Mouse (Mus musculus) limb, embryonic 11.5 days (tissue): Measurements from ENCODE around the gene Pfkfb2. TPM values are rescaled to one million over a fixed set of nuclear protein-coding genes. Genes with fewer than 3 reads are reported as not detected.

ENCODE experiments used
- ATAC-seq: fragments of 200-750 bp; cut with Nextera tagmentation; 2 replicates; pipeline ENCODE4 v1.8.0; 2017; ENCODE audit warnings: low read depth; ENCODE audit not compliant: insufficient number of reproducible peaks, low FRiP score, low TSS enrichment
- DNase-seq: peaks from one replicate; pipeline ENCODE4 v3.0.0-alpha.2; 2015; ENCODE audit warnings: low spot score
- H3K27ac ChIP-seq: fragments of 300-500 bp; sonication (generic); replicated peaks from 2 replicates; pipeline ENCODE4 v1.5.1; 2014; ENCODE audit warnings: low read depth, mild to moderate bottlenecking, low read length
- H3K27me3 ChIP-seq: fragments of 300-500 bp; sonication (generic); 2 replicates; pipeline ENCODE4 v1.6.1; 2014; ENCODE audit warnings: mild to moderate bottlenecking, low read length, mixed read lengths; ENCODE audit not compliant: control insufficient read depth, insufficient read depth
- H3K36me3 ChIP-seq: fragments of 300-500 bp; sonication (generic); 2 replicates; pipeline ENCODE4 v1.6.1; 2014; ENCODE audit warnings: mild to moderate bottlenecking, low read length, moderate library complexity, mixed read lengths; ENCODE audit not compliant: control insufficient read depth, insufficient read depth
- H3K4me1 ChIP-seq: fragments of 300-500 bp; sonication (generic); 2 replicates; pipeline ENCODE4 v1.6.1; 2014; ENCODE audit warnings: low read length, mixed read lengths; ENCODE audit not compliant: control insufficient read depth, insufficient read depth
- H3K4me2 ChIP-seq: fragments of 300-500 bp; sonication (generic); 2 replicates; pipeline ENCODE4 v1.6.1; 2014; ENCODE audit warnings: low read depth, mild to moderate bottlenecking, moderate library complexity; ENCODE audit not compliant: severe bottlenecking
- H3K4me3 ChIP-seq: fragments of 300-500 bp; sonication (generic); 2 replicates; pipeline ENCODE4 v1.5.1; 2014; ENCODE audit warnings: low read depth, low read length
- H3K9ac ChIP-seq: fragments of 300-500 bp; sonication (generic); 2 replicates; pipeline ENCODE4 v1.6.1; 2014; ENCODE audit warnings: mild to moderate bottlenecking, low read length
- H3K9me3 ChIP-seq: fragments of 300-500 bp; sonication (generic); 2 replicates; pipeline ENCODE4 v1.6.1; 2016; ENCODE audit warnings: low read length; ENCODE audit not compliant: control insufficient read depth
- WGBS: fragments of 180-500 bp; shearing (Covaris S2); extraction: QIAGEN DNeasy Blood & Tissue Kit; methylation state at CpG from one replicate; pipeline ENCODE4 v1.1.7; 2014; 5-methylcytosine and 5-hydroxymethylcytosine counted together
- polyA plus RNA-seq: library from polyadenylated mRNA; unstranded; fragments of >200 nt; fragmentation: Nextera tagmentation; extraction: Ambion mirVana; gene quantifications from 2 replicates; pipeline ENCODE4 v1.2.1, GENCODE M21; 2014

Pfkfb2 gene
- 4.5 and 5.8 TPM in 2 replicates for polyA plus RNA-seq

GRCm38 (mm10) chr1:130729153-130729552 is at the start of gene Pfkfb2:
Gene Pfkfb2, minus strand, starts transcription at chr1:130729253.
- H3K9ac ChIP-seq: no peak within 1 kb of the TSS
- ATAC-seq (no peak), DNase-seq (no peak)
- no peak within 1 kb of the TSS for H3K4me2 ChIP-seq
- no peaks in the 10 kb centered on the region for H3K27me3 ChIP-seq
- no peaks in the 10 kb centered on the region for H3K9me3 ChIP-seq
- no peak within 1 kb of the TSS for H3K4me3 ChIP-seq
- H3K36me3 ChIP-seq: no peaks in the 10 kb centered on the region
- no peak within 1 kb of the TSS for H3K27ac ChIP-seq
- 83% methylated on average over 2 of the region's 2 CpGs for WGBS
- H3K4me1 ChIP-seq: no peaks in the 10 kb centered on the region

DNA sequence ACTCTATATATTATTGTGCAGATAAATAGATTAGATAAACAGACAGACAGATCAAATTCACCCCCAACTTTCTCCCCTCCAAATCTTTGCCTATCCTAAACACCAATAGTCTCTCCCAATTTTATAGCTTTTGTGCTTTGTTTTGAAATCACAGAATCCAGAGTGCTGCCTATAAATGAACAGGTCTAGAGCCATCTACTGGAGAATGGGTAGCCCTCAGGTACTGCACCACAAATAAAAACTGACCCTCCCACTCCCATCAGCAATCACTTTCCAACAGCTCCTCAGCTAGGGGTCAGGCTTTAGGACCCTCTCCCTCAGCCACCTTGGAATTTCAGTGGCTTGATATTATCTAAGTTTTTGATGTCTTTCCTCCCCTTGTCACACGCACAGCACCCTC is 47.6 kb upstream of the Pfkfb2 start:
- Histone ChIP-seq H3K27ac (no peak overlapping the region), H3K36me3 (no peaks in the 10 kb centered on the region), H3K4me3 (no peak overlapping the region), H3K4me2 (no peak overlapping the region), H3K27me3 (no peaks in the 10 kb centered on the region), H3K4me1 (no peaks in the 10 kb centered on the region), H3K9ac (no peak overlapping the region), H3K9me3 (no peaks in the 10 kb centered on the region)
- no peak for ATAC-seq
- WGBS: 90% methylated on average over 1 of the region's 1 CpGs
- no peak for DNase-seq

GRCm38 (mm10) chr1:130775691-130776331 is 46.8 kb upstream of the Pfkfb2 start:
- Histone ChIP-seq H3K9ac (no peak overlapping the region), H3K9me3 (no peaks in the 10 kb centered on the region), H3K36me3 (no peaks in the 10 kb centered on the region), H3K27me3 (no peaks in the 10 kb centered on the region), H3K4me2 (no peak overlapping the region), H3K4me1 (no peaks in the 10 kb centered on the region), H3K27ac (no peak overlapping the region), H3K4me3 (no peak overlapping the region)
- DNase-seq (no peak), ATAC-seq (no peak)
- WGBS: 83% methylated on average over 7 of the region's 7 CpGs

DNA sequence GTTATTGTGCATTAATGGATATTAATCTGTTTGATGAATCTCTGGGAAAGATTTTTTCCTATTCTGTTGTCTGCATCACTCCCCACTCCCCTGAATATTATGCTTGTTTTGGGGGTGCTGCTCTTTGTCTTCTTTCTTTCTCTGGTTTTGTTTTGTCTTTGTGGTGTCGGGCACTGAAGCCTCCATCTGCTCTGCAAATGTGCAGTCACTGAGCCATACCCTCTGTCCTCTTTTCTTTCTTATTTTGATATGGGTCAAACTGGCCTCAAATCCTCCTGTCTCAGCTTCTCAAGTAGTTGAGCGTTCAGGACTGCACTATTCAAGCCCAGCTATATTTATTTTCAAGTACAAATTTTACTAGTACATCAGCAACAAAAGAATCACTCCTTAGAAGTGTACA is 46.2 kb upstream of the Pfkfb2 start:
- 84% methylated on average over 2 of the region's 2 CpGs for WGBS
- DNase-seq (no peak), ATAC-seq (no peak)
- Histone ChIP-seq H3K9me3 (no peaks in the 10 kb centered on the region), H3K36me3 (no peaks in the 10 kb centered on the region), H3K4me1 (no peaks in the 10 kb centered on the region), H3K4me2 (no peak overlapping the region), H3K27me3 (no peaks in the 10 kb centered on the region), H3K27ac (no peak overlapping the region), H3K9ac (no peak overlapping the region), H3K4me3 (no peak overlapping the region)

DNA sequence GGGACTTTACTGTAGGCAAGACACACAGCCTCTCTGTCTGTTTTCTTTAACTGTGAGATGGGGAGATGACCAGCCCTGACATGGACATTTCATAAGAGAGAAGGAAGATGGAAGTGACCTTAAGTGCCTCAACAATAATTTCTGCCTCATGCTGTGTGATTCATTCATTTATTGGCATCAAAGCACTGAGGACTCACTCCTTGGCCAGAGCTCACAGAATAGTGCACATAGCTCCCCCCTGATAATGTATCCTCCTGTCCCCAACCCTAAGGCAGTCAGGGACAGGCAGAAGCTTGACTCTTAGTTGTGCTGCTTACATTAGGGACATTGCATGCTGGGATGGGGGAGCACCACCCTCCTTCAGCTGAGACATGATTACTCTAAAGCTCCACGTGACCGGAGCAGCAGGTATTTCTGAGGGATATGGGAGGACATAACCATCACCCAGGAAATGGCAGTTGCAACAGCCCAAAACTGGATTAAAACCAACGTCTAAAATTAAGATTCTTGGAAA is 42.0 kb upstream of the Pfkfb2 start:
- no peaks in the 10 kb centered on the region for H3K4me1 ChIP-seq
- WGBS: 73% methylated on average over 3 of the region's 3 CpGs
- H3K36me3 ChIP-seq: no peaks in the 10 kb centered on the region
- no peak overlapping the region for H3K4me3 ChIP-seq
- no peak overlapping the region for H3K27ac ChIP-seq
- no peak overlapping the region for H3K4me2 ChIP-seq
- DNase-seq (no peak), ATAC-seq (no peak)
- H3K27me3 ChIP-seq: no peaks in the 10 kb centered on the region
- no peaks in the 10 kb centered on the region for H3K9me3 ChIP-seq
- no peak overlapping the region for H3K9ac ChIP-seq

- H3K27me3 ChIP-seq: no peaks in the 10 kb centered on the region
- no peak overlapping the region for H3K4me2 ChIP-seq
- H3K4me3 ChIP-seq: no peak overlapping the region
- H3K36me3 ChIP-seq: no peaks in the 10 kb centered on the region
- no peaks in the 10 kb centered on the region for H3K4me1 ChIP-seq
- ATAC-seq (no peak), DNase-seq (no peak)
- WGBS: 83% methylated on average over 4 of the region's 4 CpGs
- no peak overlapping the region for H3K27ac ChIP-seq
- H3K9ac ChIP-seq: no peak overlapping the region
- H3K9me3 ChIP-seq: no peaks in the 10 kb centered on the region
Observed at GRCm38 (mm10) chr1:130770487-130770886, 41.4 kb upstream of the Pfkfb2 start.

GRCm38 (mm10) chr1:130769925-130770324 is 40.9 kb upstream of the Pfkfb2 start:
- no peak overlapping the region for H3K9ac ChIP-seq
- H3K4me3 ChIP-seq: no peak overlapping the region
- H3K27me3 ChIP-seq: no peaks in the 10 kb centered on the region
- DNase-seq (no peak), ATAC-seq (no peak)
- H3K36me3 ChIP-seq: no peaks in the 10 kb centered on the region
- H3K4me1 ChIP-seq: no peaks in the 10 kb centered on the region
- H3K4me2 ChIP-seq: no peak overlapping the region
- no peaks in the 10 kb centered on the region for H3K9me3 ChIP-seq
- no peak overlapping the region for H3K27ac ChIP-seq
- WGBS: 90% methylated on average over 2 of the region's 2 CpGs

DNA sequence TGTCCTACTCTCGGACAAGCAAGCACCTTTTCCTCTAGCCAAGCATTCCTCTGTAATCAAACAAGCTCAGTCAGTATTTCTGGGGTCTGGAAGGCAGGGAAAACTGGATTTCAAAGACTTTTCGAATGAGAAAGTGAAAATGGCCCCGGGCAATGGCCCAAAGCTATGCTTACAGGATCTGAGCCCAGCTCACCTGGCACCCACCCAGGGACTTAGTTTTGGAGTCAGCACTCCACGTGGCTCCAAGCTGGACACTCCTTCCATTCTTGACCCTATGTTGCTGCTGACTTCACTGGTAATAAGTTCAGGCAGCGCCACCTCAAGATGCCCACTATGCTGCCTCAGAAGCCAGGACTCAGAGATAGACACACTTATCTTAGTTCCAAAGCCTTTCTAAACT is 38.0 kb upstream of the Pfkfb2 start:
- no peak for ATAC-seq
- no peaks in the 10 kb centered on the region for H3K9me3 ChIP-seq
- no peaks in the 10 kb centered on the region for H3K36me3 ChIP-seq
- no peak overlapping the region for H3K9ac ChIP-seq
- no peaks in the 10 kb centered on the region for H3K4me1 ChIP-seq
- no peak overlapping the region for H3K4me3 ChIP-seq
- H3K27ac ChIP-seq: no peak overlapping the region
- no peak for DNase-seq
- no peaks in the 10 kb centered on the region for H3K27me3 ChIP-seq
- no peak overlapping the region for H3K4me2 ChIP-seq
- WGBS: 82% methylated on average over 5 of the region's 5 CpGs

DNA sequence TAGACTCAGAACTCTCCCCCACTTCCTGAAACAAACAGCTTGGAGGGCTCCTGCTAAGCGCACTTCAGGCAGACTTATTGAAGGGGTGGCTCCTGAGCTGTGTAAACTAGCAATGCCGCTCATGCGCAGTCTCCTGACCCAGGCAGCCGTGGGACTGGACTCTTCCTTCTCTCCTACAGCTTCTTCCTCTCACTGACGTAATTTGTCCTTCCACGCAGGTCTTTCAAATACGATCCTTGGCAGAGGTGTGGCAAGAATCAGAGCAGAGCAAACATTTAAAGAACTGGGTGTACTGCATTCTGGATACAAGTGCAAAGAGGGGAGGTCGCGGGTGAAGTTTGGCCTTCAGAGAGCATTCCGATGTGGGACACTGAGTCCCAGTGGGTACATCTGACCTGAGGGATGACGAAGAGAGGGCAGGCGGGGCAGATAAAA is 35.0 kb upstream of the Pfkfb2 start:
- ATAC-seq (no peak), DNase-seq (no peak)
- Histone ChIP-seq H3K27me3 (no peaks in the 10 kb centered on the region), H3K27ac (no peak overlapping the region), H3K4me2 (no peak overlapping the region), H3K9me3 (no peaks in the 10 kb centered on the region), H3K36me3 (no peaks in the 10 kb centered on the region), H3K4me1 (no peaks in the 10 kb centered on the region), H3K9ac (no peak overlapping the region), H3K4me3 (no peak overlapping the region)
- 89% methylated on average over 12 of the region's 12 CpGs for WGBS
